Mouse (Mus musculus): Measurements from ENCODE around the gene Best1.

DNA sequence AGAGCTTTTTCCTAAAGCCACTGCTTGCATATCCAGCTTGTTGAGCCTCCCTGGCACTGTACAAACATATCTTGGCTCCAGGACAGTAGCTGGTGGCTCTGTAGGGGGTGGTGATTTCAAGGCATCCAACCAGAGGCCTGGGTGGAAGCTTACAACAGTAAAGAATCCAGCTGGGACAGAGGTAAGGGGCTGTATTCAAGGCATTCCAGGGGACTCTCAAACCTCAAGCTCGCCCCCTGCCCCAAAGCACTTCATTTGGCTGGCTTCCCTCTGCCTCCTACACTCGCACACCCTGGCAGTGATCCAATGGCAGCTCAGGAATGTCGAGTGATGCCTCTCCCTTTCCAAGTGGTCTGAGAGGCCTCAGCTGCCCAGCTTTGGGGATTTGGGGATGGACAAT, 37.5 kb upstream of the Best1 start:
- no peak for TF ChIP-seq POLR2A (IDR thresholded peaks at IDR 0.05; ENCODE audit: control insufficient read depth, extremely low read depth, insufficient read depth, low read length, poor library complexity)
- no peak for TF ChIP-seq CTCF (IDR thresholded peaks at IDR 0.05; ENCODE audit: borderline replicate concordance, control insufficient read depth, extremely low read depth, insufficient read depth, low read length, poor library complexity)
